Mouse (Mus musculus) heart, embryonic 10.5 days (tissue): ENCODE data around the gene Gstp2. TPM values are rescaled to one million over a fixed set of nuclear protein-coding genes. Genes with fewer than 3 reads are reported as not detected.
A peak's percentile ranks its signal among the peaks of the same experiment; 100 is the strongest.
"Not testable (repeated sequence)": the region's sequence is repeated elsewhere in the genome, so short reads cannot be mapped to it uniquely, and the experiment has no call there.

Experiments
- DNase-seq: peaks from one replicate; pipeline ENCODE4 v3.0.0-alpha.2; 2017; ENCODE audit warnings: low spot score
- H3K27ac ChIP-seq: fragments of 300-500 bp; sonication (generic); 2 replicates; pipeline ENCODE4 v1.5.1; 2016; ENCODE audit warnings: mild to moderate bottlenecking
- H3K27me3 ChIP-seq: fragments of 300-500 bp; sonication (generic); 2 replicates; pipeline ENCODE4 v1.6.1; 2016; ENCODE audit warnings: mild to moderate bottlenecking; ENCODE audit not compliant: poor library complexity, insufficient read depth, severe bottlenecking
- H3K36me3 ChIP-seq: fragments of 300-500 bp; sonication (generic); 2 replicates; pipeline ENCODE4 v1.6.1; 2016; ENCODE audit warnings: mild to moderate bottlenecking, moderate library complexity
- H3K4me1 ChIP-seq: fragments of 300-500 bp; sonication (generic); 2 replicates; pipeline ENCODE4 v1.6.1; 2016; ENCODE audit warnings: mild to moderate bottlenecking
- H3K4me3 ChIP-seq: fragments of 300-500 bp; sonication (generic); 2 replicates; pipeline ENCODE4 v1.5.1; 2016; ENCODE audit warnings: mild to moderate bottlenecking, moderate library complexity
- H3K9me3 ChIP-seq: fragments of 300-500 bp; sonication (generic); 2 replicates; pipeline ENCODE4 v1.6.1; 2016; ENCODE audit warnings: mild to moderate bottlenecking, moderate library complexity
- WGBS: fragments of 180-500 bp; shearing (Covaris S2); methylation state at CpG from one replicate; pipeline ENCODE4 v1.1.7; 2016; 5-methylcytosine and 5-hydroxymethylcytosine counted together
- polyA plus RNA-seq: library from polyadenylated mRNA; unstranded; fragments of >200 nt; fragmentation: Nextera tagmentation; extraction: Ambion mirVana; gene quantifications from 2 replicates; pipeline ENCODE4 v1.2.1, GENCODE M21; 2016

The Gstp2 gene
- polyA plus RNA-seq, 1 experiment from 2014 or later = 2.9 TPM

GRCm38 (mm10) chr19:4083316-4083715, 37.5 kb upstream of the Gstp2 start:
- H3K27ac ChIP-seq = no peak overlapping the region
- WGBS = 70% methylated on average over 7 of the region's 7 CpGs
- H3K9me3 ChIP-seq = no peaks in the 10 kb centered on the region

GRCm38 (mm10) chr19:4082219-4082965, 36.6 kb upstream of the Gstp2 start:
- no peaks in the 10 kb centered on the region for H3K36me3 ChIP-seq
- no peaks in the 10 kb centered on the region for H3K4me1 ChIP-seq
- 77% methylated on average over 11 of the region's 11 CpGs for WGBS
- no peaks in the 10 kb centered on the region for H3K9me3 ChIP-seq
- peaks cover 46% of the 10 kb centered on the region for H3K27me3 ChIP-seq
- H3K27ac ChIP-seq = no peak overlapping the region
- H3K4me3 ChIP-seq = no peak overlapping the region
- DNase-seq = no peak

More at GRCm38 (mm10) chr19:4083316-4083715, 37.5 kb upstream of the Gstp2 start:
- H3K36me3 ChIP-seq = no peaks in the 10 kb centered on the region
- no peak for DNase-seq
- peaks cover 46% of the 10 kb centered on the region for H3K27me3 ChIP-seq
- H3K4me1 ChIP-seq = no peaks in the 10 kb centered on the region
- no peak overlapping the region for H3K4me3 ChIP-seq

GRCm38 (mm10) chr19:4081394-4081793, 35.6 kb upstream of the Gstp2 start, which contains the start of gene Cabp2:
Gene Cabp2 (plus strand): TSS chr19:4081578.
- Histone ChIP-seq H3K4me1 (no peaks in the 10 kb centered on the region), H3K27ac (no peak within 1 kb of the TSS), H3K4me3 (no peak within 1 kb of the TSS), H3K9me3 (no peaks in the 10 kb centered on the region), H3K27me3 (peaks cover 40% of the 10 kb centered on the region), H3K36me3 (no peaks in the 10 kb centered on the region)
- DNase-seq = no peak
- 73% methylated on average over 3 of the region's 3 CpGs for WGBS

GRCm38 (mm10) chr19:4080511-4081009, 34.7 kb upstream of the Gstp2 start:
- no peak for DNase-seq
- H3K27me3 ChIP-seq = peaks cover 34% of the 10 kb centered on the region
- H3K4me1 ChIP-seq = no peaks in the 10 kb centered on the region
- H3K9me3 ChIP-seq = no peaks in the 10 kb centered on the region
- H3K4me3 ChIP-seq = no peak overlapping the region
- no peaks in the 10 kb centered on the region for H3K36me3 ChIP-seq
- whole genome bisulfite sequencing = 58% methylated on average over 8 of the region's 8 CpGs
- no peak overlapping the region for H3K27ac ChIP-seq

GRCm38 (mm10) chr19:4079594-4079993, 33.8 kb upstream of the Gstp2 start:
- H3K36me3 ChIP-seq = no peaks in the 10 kb centered on the region
- H3K4me3 ChIP-seq = no peak overlapping the region
- peaks cover 32% of the 10 kb centered on the region for H3K27me3 ChIP-seq
- DNase-seq = no peak
- H3K27ac ChIP-seq = no peak overlapping the region
- 65% methylated on average over 1 of the region's 1 CpGs for WGBS
- no peaks in the 10 kb centered on the region for H3K4me1 ChIP-seq
- H3K9me3 ChIP-seq = no peaks in the 10 kb centered on the region

GRCm38 (mm10) chr19:4075531-4075930, 29.7 kb upstream of the Gstp2 start:
- Histone ChIP-seq H3K27ac (no peak overlapping the region), H3K27me3 (peaks cover 4% of the 10 kb centered on the region; the same call in 1 of the 2 replicates), H3K36me3 (no peaks in the 10 kb centered on the region), H3K4me1 (no peaks in the 10 kb centered on the region), H3K9me3 (no peaks in the 10 kb centered on the region), H3K4me3 (no peak overlapping the region)
- WGBS = 78% methylated on average over 1 of the region's 1 CpGs
- no peak for DNase-seq

- no peaks in the 10 kb centered on the region for H3K27me3 ChIP-seq
- H3K36me3 ChIP-seq = no peaks in the 10 kb centered on the region
- no peak overlapping the region for H3K4me3 ChIP-seq
- 82% methylated on average over 6 of the region's 6 CpGs for WGBS
- no peaks in the 10 kb centered on the region for H3K9me3 ChIP-seq
- DNase-seq = peak; percentile 63
- H3K27ac ChIP-seq = no peak overlapping the region
- H3K4me1 ChIP-seq = no peaks in the 10 kb centered on the region
Measured at GRCm38 (mm10) chr19:4072706-4073424, 27.0 kb upstream of the Gstp2 start.

- Histone ChIP-seq H3K9me3 (no peaks in the 10 kb centered on the region), H3K4me3 (no peak overlapping the region), H3K27ac (no peak overlapping the region), H3K27me3 (no peaks in the 10 kb centered on the region), H3K36me3 (no peaks in the 10 kb centered on the region), H3K4me1 (no peaks in the 10 kb centered on the region)
- 89% methylated on average over 6 of the region's 6 CpGs for WGBS
- peak; percentile 58 for DNase-seq
Measured at GRCm38 (mm10) chr19:4071406-4071805, 25.6 kb upstream of the Gstp2 start.

- peak; percentile 64 for DNase-seq
- H3K9me3 ChIP-seq = no peaks in the 10 kb centered on the region
- H3K27ac ChIP-seq = no peak overlapping the region
- H3K27me3 ChIP-seq = no peaks in the 10 kb centered on the region
- H3K4me3 ChIP-seq = no peak overlapping the region
- no peaks in the 10 kb centered on the region for H3K36me3 ChIP-seq
- H3K4me1 ChIP-seq = no peaks in the 10 kb centered on the region
- WGBS = 76% methylated on average over 8 of the region's 8 CpGs
Measured at GRCm38 (mm10) chr19:4070756-4071155, 24.9 kb upstream of the Gstp2 start.

- H3K4me1 ChIP-seq = no peaks in the 10 kb centered on the region
- H3K9me3 ChIP-seq = no peaks in the 10 kb centered on the region
- DNase-seq = peak; percentile 39
- WGBS = 78% methylated on average over 15 of the region's 15 CpGs
- no peak overlapping the region for H3K27ac ChIP-seq
- no peaks in the 10 kb centered on the region for H3K36me3 ChIP-seq
- H3K27me3 ChIP-seq = no peaks in the 10 kb centered on the region
- no peak overlapping the region for H3K4me3 ChIP-seq
Measured at GRCm38 (mm10) chr19:4070311-4070710, 24.5 kb upstream of the Gstp2 start.

- no peaks in the 10 kb centered on the region for H3K27me3 ChIP-seq
- 73% methylated on average over 15 of the region's 15 CpGs for WGBS
- H3K27ac ChIP-seq = no peak overlapping the region
- DNase-seq = no peak
- H3K9me3 ChIP-seq = no peaks in the 10 kb centered on the region
- no peaks in the 10 kb centered on the region for H3K4me1 ChIP-seq
- H3K36me3 ChIP-seq = no peaks in the 10 kb centered on the region
- H3K4me3 ChIP-seq = no peak overlapping the region
Measured at GRCm38 (mm10) chr19:4068717-4069410, 23.0 kb upstream of the Gstp2 start.

- DNase-seq, H3K27me3 ChIP-seq, H3K36me3 ChIP-seq, H3K9me3 ChIP-seq, H3K4me3 ChIP-seq, H3K4me1 ChIP-seq, H3K27ac ChIP-seq: not testable (repeated sequence)
- 87% methylated on average over 2 of the region's 2 CpGs for WGBS
Measured at GRCm38 (mm10) chr19:4068242-4068641, 22.4 kb upstream of the Gstp2 start.

- no peak for DNase-seq
- Histone ChIP-seq H3K27ac (no peak overlapping the region), H3K4me3 (no peak overlapping the region), H3K36me3 (no peaks in the 10 kb centered on the region), H3K9me3 (no peaks in the 10 kb centered on the region), H3K4me1 (no peaks in the 10 kb centered on the region), H3K27me3 (no peaks in the 10 kb centered on the region)
Measured at GRCm38 (mm10) chr19:4066877-4067276, 21.1 kb upstream of the Gstp2 start.
